Mouse (Mus musculus): Measurements from ENCODE around the gene Decr2.
"Not testable (repeated sequence)": the region's sequence is repeated elsewhere in the genome, so short reads cannot be mapped to it uniquely, and the experiment has no call there.

Decr2 gene

GRCm38 (mm10) chr17:26089905-26090632 lies at the start of gene Decr2:
Decr2 (minus strand) TSS chr17:26090337.
- peak; percentile 50 for DNase-seq (ENCODE audit: extremely low read depth, low read depth, low spot score)

GRCm38 (mm10) chr17:26138901-26139381 lies 48.8 kb upstream of the Decr2 start:
- no peak for DNase-seq (ENCODE audit: extremely low read depth, low read depth, low spot score)

GRCm38 (mm10) chr17:26138239-26138836 lies 48.2 kb upstream of the Decr2 start, which contains the start of gene Axin1:
Axin1 (plus strand) TSS chr17:26138688.
- peak; percentile 54 for DNase-seq (ENCODE audit: extremely low read depth, low read depth, low spot score)

- no peak for DNase-seq (ENCODE audit: extremely low read depth, low read depth, low spot score)
These were observed 47.6 kb upstream of the Decr2 start for GRCm38 (mm10) chr17:26137751-26138130.

- DNase-seq (ENCODE audit: extremely low read depth, low read depth, low spot score), result no peak
These were observed 47.1 kb upstream of the Decr2 start for GRCm38 (mm10) chr17:26137106-26137750.

- DNase-seq (ENCODE audit: extremely low read depth, low read depth, low spot score), result no peak
These were observed 42.0 kb upstream of the Decr2 start for GRCm38 (mm10) chr17:26131856-26132853.

- DNase-seq (ENCODE audit: extremely low read depth, low read depth, low spot score), result no peak
These were observed 41.1 kb upstream of the Decr2 start for GRCm38 (mm10) chr17:26131062-26131732.

- DNase-seq (ENCODE audit: extremely low read depth, low read depth, low spot score), result no peak
These were observed 35.1 kb upstream of the Decr2 start for GRCm38 (mm10) chr17:26125226-26125625.

GRCm38 (mm10) chr17:26124560-26124959 lies 34.4 kb upstream of the Decr2 start:
- DNase-seq (ENCODE audit: extremely low read depth, low read depth, low spot score), result no peak

GRCm38 (mm10) chr17:26123267-26123684 lies 33.1 kb upstream of the Decr2 start, which contains the start of gene Mrpl28:
Mrpl28 (plus strand) TSS chr17:26123500.
- DNase-seq (ENCODE audit: extremely low read depth, low read depth, low spot score), result peak; percentile 68

- DNase-seq (ENCODE audit: extremely low read depth, low read depth, low spot score), result no peak
These were observed 32.4 kb upstream of the Decr2 start for GRCm38 (mm10) chr17:26122431-26123140.

GRCm38 (mm10) chr17:26119766-26120710 lies 29.9 kb upstream of the Decr2 start:
- peak; percentile 23 for DNase-seq (ENCODE audit: extremely low read depth, low read depth, low spot score)

- DNase-seq (ENCODE audit: extremely low read depth, low read depth, low spot score), result no peak
These were observed 26.5 kb upstream of the Decr2 start for GRCm38 (mm10) chr17:26116503-26117258.

GRCm38 (mm10) chr17:26115956-26116487 lies 25.9 kb upstream of the Decr2 start:
- no peak for DNase-seq (ENCODE audit: extremely low read depth, low read depth, low spot score)

- no peak for DNase-seq (ENCODE audit: extremely low read depth, low read depth, low spot score)
These were observed 25.2 kb upstream of the Decr2 start for GRCm38 (mm10) chr17:26115205-26115898.

GRCm38 (mm10) chr17:26114461-26114860 lies 24.3 kb upstream of the Decr2 start:
- not testable (repeated sequence) for DNase-seq (ENCODE audit: extremely low read depth, low read depth, low spot score)

GRCm38 (mm10) chr17:26114061-26114460 lies 23.9 kb upstream of the Decr2 start:
- no peak for DNase-seq (ENCODE audit: extremely low read depth, low read depth, low spot score)
